Mouse (Mus musculus) embryonic facial prominence, embryonic 14.5 days (tissue): ENCODE results near the gene Tmem87a. TPM values are rescaled to one million over a fixed set of nuclear protein-coding genes. Genes with fewer than 3 reads are reported as not detected.

Experiments used
- ATAC-seq: fragments of 200-750 bp; cut with Nextera tagmentation; 2 replicates; pipeline ENCODE4 v1.8.0; 2017; ENCODE audit warnings: low read depth, moderate number of reproducible peaks, moderate TSS enrichment
- DNase-seq: peaks from one replicate; pipeline ENCODE4 v3.0.0-alpha.2; 2015; ENCODE audit warnings: low spot score
- H3K27ac ChIP-seq: fragments of 300-500 bp; sonication (generic); replicated peaks from 2 replicates; pipeline ENCODE4 v1.5.1; 2014; ENCODE audit warnings: low read depth, mild to moderate bottlenecking, low read length, moderate library complexity
- H3K27me3 ChIP-seq: fragments of 300-500 bp; sonication (generic); replicated peaks from 2 replicates; pipeline ENCODE4 v1.6.1; 2014; ENCODE audit warnings: low read length; ENCODE audit not compliant: control insufficient read depth, insufficient read depth
- H3K36me3 ChIP-seq: fragments of 300-500 bp; sonication (generic); 2 replicates; pipeline ENCODE4 v1.6.1; 2014; ENCODE audit warnings: low read length, mixed read lengths; ENCODE audit not compliant: control insufficient read depth, insufficient read depth
- H3K4me1 ChIP-seq: fragments of 300-500 bp; sonication (generic); 2 replicates; pipeline ENCODE4 v1.6.1; 2014; ENCODE audit warnings: antibody characterized with exemption, low read length; ENCODE audit not compliant: control insufficient read depth, insufficient read depth
- H3K4me2 ChIP-seq: fragments of 300-500 bp; sonication (generic); 2 replicates; pipeline ENCODE4 v1.6.1; 2014; ENCODE audit warnings: low read depth, mild to moderate bottlenecking, low read length, moderate library complexity, mixed read lengths
- H3K4me3 ChIP-seq: fragments of 300-500 bp; sonication (generic); 2 replicates; pipeline ENCODE4 v1.5.1; 2014; ENCODE audit warnings: low read depth, mild to moderate bottlenecking, low read length
- H3K9ac ChIP-seq: fragments of 300-500 bp; sonication (generic); 2 replicates; pipeline ENCODE4 v1.6.1; 2014; ENCODE audit warnings: low read depth, mild to moderate bottlenecking, low read length, moderate library complexity, mixed read lengths
- H3K9me3 ChIP-seq: fragments of 300-500 bp; sonication (generic); 2 replicates; pipeline ENCODE4 v1.6.1; 2016; ENCODE audit warnings: low read length; ENCODE audit not compliant: control insufficient read depth
- WGBS: fragments of 180-500 bp; shearing (Covaris S2); extraction: QIAGEN DNeasy Blood & Tissue Kit; methylation state at CpG from one replicate; pipeline ENCODE4 v1.1.7; 2014; 5-methylcytosine and 5-hydroxymethylcytosine counted together
- polyA plus RNA-seq: library from polyadenylated mRNA; unstranded; fragments of >200 nt; fragmentation: Nextera tagmentation; extraction: Ambion mirVana; gene quantifications from 2 replicates; pipeline ENCODE4 v1.2.1, GENCODE M21; 2014

Gene Tmem87a
- polyA plus RNA-seq, 1 experiment from 2014 or later, result 9.7 TPM

DNA sequence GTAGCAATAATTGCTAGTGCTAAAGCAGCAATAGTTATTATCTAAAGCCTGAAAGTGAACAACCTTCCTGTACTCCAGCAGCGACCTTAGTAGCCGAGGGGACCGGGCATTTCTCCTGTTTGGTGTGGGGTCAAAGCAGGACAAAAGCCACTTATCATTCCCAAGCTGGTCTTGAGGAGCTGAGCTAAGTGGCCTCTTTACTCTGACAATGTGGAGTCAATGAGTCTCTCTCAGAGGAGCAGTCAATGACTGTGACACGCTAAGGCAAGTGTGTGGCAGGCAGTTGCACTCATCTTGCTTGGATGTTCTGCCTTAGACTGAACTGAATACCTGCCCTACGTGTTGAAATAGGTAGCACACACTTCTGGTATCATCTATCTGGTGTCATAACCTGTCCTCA, 52.6 kb downstream of the Tmem87a start:
- no peak overlapping the region for H3K27ac ChIP-seq
- H3K4me3 ChIP-seq, result no peak overlapping the region
- no peaks in the 10 kb centered on the region for H3K9me3 ChIP-seq
- H3K27me3 ChIP-seq, result no peaks in the 10 kb centered on the region
- ATAC-seq (no peak), DNase-seq (no peak)
- peaks cover 54% of the 10 kb centered on the region for H3K36me3 ChIP-seq
- H3K4me2 ChIP-seq, result no peak overlapping the region
- H3K4me1 ChIP-seq, result peaks cover 8% of the 10 kb centered on the region; the same call in 1 of the 2 replicates
- H3K9ac ChIP-seq, result no peak overlapping the region
- WGBS, result 89% methylated on average over 5 of the region's 5 CpGs

DNA sequence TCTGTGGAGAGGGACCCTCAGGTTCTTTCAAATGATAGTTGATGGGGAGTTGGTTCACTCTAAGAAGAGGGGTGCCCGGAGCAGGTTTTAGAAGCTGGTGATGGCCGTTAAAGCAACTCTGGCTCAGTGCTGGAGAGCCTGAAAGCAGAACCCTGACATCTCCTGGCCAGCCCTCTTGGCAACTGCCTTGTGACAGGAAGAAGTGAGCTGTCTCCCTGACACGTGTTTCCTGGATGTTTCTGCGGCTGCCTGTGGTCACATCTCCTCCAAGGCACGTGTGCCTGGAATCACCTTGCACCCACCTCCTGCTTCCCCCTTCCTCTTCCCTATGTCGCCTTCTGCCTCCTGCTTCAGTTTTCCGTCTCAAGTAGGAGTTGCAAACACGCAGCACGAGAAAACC, 55.8 kb downstream of the Tmem87a start:
- 76% methylated on average over 9 of the region's 9 CpGs for WGBS
- Histone ChIP-seq H3K36me3 (peaks cover 61% of the 10 kb centered on the region), H3K27ac (no peak overlapping the region), H3K4me1 (peaks cover 8% of the 10 kb centered on the region; the same call in 1 of the 2 replicates), H3K9me3 (no peaks in the 10 kb centered on the region), H3K27me3 (no peaks in the 10 kb centered on the region), H3K9ac (no peak overlapping the region), H3K4me3 (no peak overlapping the region), H3K4me2 (no peak overlapping the region)
- DNase-seq, result no peak
- ATAC-seq, result no peak

DNA sequence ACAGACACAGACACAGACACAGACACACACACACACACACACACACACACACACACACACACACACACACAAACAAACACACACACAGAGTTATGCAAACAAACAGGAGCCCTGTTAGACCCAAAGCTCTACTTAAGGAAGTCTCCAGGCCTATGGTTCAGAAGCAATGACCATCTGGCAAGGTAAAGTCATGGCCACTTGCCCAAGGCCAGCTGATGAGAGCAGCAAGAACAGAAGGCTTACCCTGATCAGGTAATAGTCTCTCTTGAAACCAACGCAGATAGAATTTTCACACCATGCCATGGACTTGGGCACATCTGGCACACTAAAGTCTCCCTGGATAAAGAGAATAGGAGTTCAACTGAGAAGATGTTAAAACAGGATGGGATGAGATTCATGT, 62.2 kb downstream of the Tmem87a start:
- DNase-seq (no peak), ATAC-seq (no peak)
- H3K4me1 ChIP-seq, result no peaks in the 10 kb centered on the region
- H3K9me3 ChIP-seq, result no peaks in the 10 kb centered on the region
- no peak overlapping the region for H3K4me3 ChIP-seq
- no peaks in the 10 kb centered on the region for H3K27me3 ChIP-seq
- H3K9ac ChIP-seq, result no peak overlapping the region
- H3K36me3 ChIP-seq, result peaks cover 80% of the 10 kb centered on the region
- H3K27ac ChIP-seq, result no peak overlapping the region
- no peak overlapping the region for H3K4me2 ChIP-seq
- WGBS, result 92% methylated on average over 1 of the region's 1 CpGs

DNA sequence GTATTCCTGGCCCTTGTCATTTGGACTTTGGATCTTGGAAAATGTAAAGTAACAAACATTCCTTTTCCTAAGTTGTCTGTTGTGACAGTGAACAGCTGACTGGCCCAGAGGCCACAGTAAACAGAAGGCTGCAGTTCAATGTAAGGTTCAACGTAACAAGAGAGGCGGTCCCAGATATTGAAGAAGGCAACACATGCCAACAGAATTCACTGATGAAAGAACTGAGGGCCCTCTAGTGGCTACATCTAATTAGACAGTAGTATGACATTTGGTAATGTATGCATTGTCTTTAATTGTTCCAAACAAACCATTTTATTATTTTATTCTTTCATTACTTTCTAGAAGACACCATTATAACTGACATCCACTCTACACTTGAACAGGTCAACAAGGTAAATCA, 66.0 kb downstream of the Tmem87a start:
- no peaks in the 10 kb centered on the region for H3K4me1 ChIP-seq
- H3K27ac ChIP-seq, result no peak overlapping the region
- no peak for ATAC-seq
- H3K9ac ChIP-seq, result no peak overlapping the region
- peaks cover 74% of the 10 kb centered on the region for H3K36me3 ChIP-seq
- H3K27me3 ChIP-seq, result no peaks in the 10 kb centered on the region
- DNase-seq, result peak; percentile 11
- 58% methylated on average over 2 of the region's 2 CpGs for WGBS
- H3K4me2 ChIP-seq, result no peak overlapping the region
- H3K4me3 ChIP-seq, result no peak overlapping the region
- H3K9me3 ChIP-seq, result no peaks in the 10 kb centered on the region

DNA sequence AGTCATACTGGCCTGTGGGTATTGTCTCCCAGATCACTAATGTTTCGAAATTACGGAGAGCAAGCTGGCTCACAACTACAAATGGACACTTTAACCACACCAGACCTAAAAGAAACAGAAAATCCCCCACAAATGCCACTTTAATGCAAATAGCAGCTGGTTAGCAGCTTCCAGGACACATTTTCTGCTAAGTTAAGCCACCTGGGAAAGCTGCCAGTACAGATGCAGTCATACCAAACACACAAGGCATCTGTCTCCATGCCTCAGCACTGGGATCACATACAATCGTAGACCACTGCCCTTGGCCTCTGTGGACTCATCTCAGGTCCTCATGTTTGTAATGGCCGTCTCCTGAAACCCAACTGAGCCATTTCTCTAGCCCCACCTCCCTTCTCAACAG, 72.3 kb downstream of the Tmem87a start:
- no peaks in the 10 kb centered on the region for H3K9me3 ChIP-seq
- DNase-seq (peak; percentile 77), ATAC-seq (no peak)
- 82% methylated on average over 4 of the region's 4 CpGs for WGBS
- no peaks in the 10 kb centered on the region for H3K27me3 ChIP-seq
- H3K4me2 ChIP-seq, result no peak overlapping the region
- H3K4me3 ChIP-seq, result no peak overlapping the region
- H3K36me3 ChIP-seq, result peaks cover 73% of the 10 kb centered on the region
- no peaks in the 10 kb centered on the region for H3K4me1 ChIP-seq
- H3K9ac ChIP-seq, result no peak overlapping the region
- no peak overlapping the region for H3K27ac ChIP-seq

DNA sequence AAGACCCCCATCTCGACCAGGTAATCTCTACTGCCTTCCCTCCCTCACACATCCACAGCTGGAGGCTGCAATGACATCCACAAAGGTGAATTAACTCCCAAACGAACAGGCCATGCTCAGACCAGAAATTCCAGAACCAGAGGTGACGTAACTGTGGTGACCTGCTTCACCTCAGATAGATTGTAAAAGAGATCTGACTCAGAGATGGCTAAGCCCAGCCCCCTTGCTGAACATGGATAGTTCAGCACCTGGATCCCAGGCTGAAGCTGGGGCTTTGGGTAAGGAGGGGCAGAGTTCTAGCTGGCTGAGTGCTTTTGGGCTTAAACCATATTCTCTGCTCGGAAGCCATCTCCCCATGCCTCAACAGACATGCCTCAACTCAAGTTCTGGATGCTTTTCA, 88.8 kb downstream of the Tmem87a start:
- Histone ChIP-seq H3K4me3 (no peak overlapping the region), H3K4me1 (no peaks in the 10 kb centered on the region), H3K9ac (no peak overlapping the region), H3K36me3 (peaks cover 31% of the 10 kb centered on the region), H3K27me3 (no peaks in the 10 kb centered on the region), H3K4me2 (no peak overlapping the region), H3K9me3 (no peaks in the 10 kb centered on the region), H3K27ac (no peak overlapping the region)
- DNase-seq, result no peak
- no peak for ATAC-seq
- 77% methylated on average over 4 of the region's 4 CpGs for WGBS

DNA sequence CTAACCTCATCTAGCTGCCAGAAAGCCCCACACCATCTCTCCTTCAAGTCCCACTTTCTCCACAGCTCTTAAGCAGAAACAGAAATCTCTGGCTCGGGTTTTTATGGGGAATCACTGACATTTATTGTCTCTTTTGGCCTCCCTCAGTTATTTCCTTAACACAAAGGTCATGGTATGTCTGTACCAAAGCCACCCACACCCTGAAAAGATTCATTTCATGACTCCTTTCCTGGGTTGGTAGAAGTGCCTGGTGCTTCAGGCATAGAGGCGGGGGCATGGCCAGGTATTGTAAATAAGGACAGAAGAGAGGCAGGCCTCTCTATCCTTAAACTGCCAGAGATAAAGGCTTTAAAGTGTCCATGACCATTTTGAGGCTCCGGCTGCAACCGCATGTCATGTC, 89.4 kb downstream of the Tmem87a start:
- Histone ChIP-seq H3K4me1 (no peaks in the 10 kb centered on the region), H3K4me3 (no peak overlapping the region), H3K9me3 (no peaks in the 10 kb centered on the region), H3K27me3 (no peaks in the 10 kb centered on the region), H3K9ac (no peak overlapping the region), H3K27ac (no peak overlapping the region), H3K36me3 (peaks cover 30% of the 10 kb centered on the region), H3K4me2 (no peak overlapping the region)
- ATAC-seq, result no peak
- no peak for DNase-seq
- WGBS, result 85% methylated on average over 4 of the region's 4 CpGs

DNA sequence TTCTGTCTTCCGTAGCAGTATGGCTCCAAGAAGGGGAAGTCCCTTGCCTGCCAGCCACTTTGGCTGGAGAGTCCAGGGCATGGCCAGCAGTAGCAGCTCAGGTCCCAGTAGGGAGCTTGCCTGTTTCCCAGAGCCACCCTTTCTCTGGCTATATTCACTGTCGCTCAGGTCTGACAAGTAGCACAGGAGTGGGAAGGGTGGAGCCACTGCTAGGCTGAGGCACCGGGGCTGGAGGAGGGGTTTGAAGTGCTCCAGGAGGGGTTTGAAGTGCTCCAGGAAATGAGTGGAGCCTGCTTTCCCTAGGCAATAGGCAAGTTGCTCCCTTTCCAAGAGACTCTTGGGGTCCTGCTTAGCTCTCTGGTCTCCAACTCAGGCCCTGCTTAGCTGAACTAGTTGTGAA, 89.9 kb downstream of the Tmem87a start, which contains the start of gene Pla2g4f:
TSS of gene Pla2g4f (minus strand) at position 190 of the 400 bp plus-strand sequence.
- no peaks in the 10 kb centered on the region for H3K27me3 ChIP-seq
- H3K27ac ChIP-seq, result no peak within 1 kb of the TSS
- no peak within 1 kb of the TSS for H3K9ac ChIP-seq
- peaks cover 25% of the 10 kb centered on the region for H3K36me3 ChIP-seq
- no peak within 1 kb of the TSS for H3K4me3 ChIP-seq
- DNase-seq (no peak), ATAC-seq (no peak)
- H3K9me3 ChIP-seq, result no peaks in the 10 kb centered on the region
- WGBS, result 46% methylated on average over 3 of the region's 3 CpGs
- H3K4me2 ChIP-seq, result no peak within 1 kb of the TSS
- H3K4me1 ChIP-seq, result no peaks in the 10 kb centered on the region

DNA sequence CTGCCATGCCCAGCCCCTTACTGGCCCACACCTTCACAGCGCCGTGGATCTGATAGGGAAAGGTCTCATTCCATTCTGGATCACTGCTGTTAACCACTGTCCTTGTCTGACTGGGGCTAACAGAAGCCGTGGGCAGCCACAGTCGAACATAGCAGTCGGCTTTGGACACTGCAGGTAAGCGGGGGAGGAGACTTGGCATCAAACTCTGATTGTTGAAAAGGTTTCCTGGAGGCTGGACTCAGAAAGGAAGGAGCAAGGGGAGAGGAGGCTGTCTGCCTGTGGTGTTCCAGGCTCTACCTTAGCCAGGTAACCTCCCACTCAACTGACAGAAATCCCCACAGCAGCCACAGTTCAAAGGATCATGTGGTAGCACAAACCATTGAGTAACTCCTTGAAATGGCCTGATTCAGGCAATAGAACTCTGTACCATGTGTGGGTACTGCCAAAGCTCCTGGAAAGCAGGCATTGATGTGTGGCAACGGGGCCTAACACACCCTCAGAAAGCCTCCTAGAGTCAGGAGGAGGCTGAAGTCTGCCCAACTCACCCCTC, 91.6 kb downstream of the Tmem87a start:
- WGBS, result 84% methylated on average over 7 of the region's 7 CpGs
- peaks cover 9% of the 10 kb centered on the region for H3K36me3 ChIP-seq
- no peak overlapping the region for H3K9ac ChIP-seq
- H3K9me3 ChIP-seq, result no peaks in the 10 kb centered on the region
- H3K4me2 ChIP-seq, result no peak overlapping the region
- no peak overlapping the region for H3K27ac ChIP-seq
- DNase-seq (no peak), ATAC-seq (no peak)
- H3K4me3 ChIP-seq, result no peak overlapping the region
- no peaks in the 10 kb centered on the region for H3K4me1 ChIP-seq
- H3K27me3 ChIP-seq, result no peaks in the 10 kb centered on the region
